Mouse (Mus musculus): ENCODE results near the gene Npb. TPM values are rescaled to one million over a fixed set of nuclear protein-coding genes. Genes with fewer than 3 reads are reported as not detected.

Gene Npb
- polyA plus RNA-seq, 1 experiment from 2014 or later = 0.65 TPM

DNA sequence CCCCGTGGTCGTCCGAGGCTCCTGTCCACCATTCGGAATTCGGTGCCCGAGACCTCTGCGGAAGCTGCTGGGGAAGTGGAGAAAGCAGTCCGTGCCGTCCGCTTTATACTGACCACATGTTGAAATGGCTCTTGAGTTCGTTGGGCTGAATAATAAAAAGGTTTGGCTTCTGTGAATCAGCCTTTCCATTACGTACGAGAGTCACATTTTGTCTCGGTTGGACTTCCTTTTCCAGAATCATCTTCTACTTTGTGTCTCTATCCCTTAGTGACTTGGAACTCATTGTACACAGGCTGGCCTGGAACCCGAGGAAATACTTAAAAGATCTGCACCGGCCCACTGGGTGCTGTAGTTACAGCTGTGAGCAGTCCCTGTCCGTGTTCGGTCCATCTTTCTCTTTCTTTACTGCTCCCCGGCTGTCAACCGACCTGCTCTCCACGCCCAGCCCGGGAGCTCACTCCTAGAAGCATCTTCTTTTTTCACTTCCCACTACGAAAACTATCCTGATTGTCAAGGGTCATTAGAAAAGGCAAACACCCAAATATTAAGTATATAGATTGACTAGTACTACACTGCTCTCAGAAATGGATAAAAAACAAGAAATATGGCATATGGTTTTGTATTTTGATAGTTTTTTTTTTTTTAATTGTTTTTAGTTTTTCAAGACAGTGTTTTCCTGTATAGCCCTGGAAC is 34.5 kb upstream of the Npb start:
- H3K4me2 ChIP-seq = peak overlapping the region; percentile 91
- no peak for ATAC-seq (ENCODE audit: insufficient number of reproducible peaks, insufficient read depth, low FRiP score, low TSS enrichment, low read depth)
- H3K27ac ChIP-seq = peak overlapping the region; percentile 96
- no peaks in the 10 kb centered on the region for H3K27me3 ChIP-seq
- H3K4me3 ChIP-seq (replicated peaks) = peak overlapping the region; percentile 98
- 1% methylated on average over 23 of the region's 23 CpGs for WGBS
- H3K4me1 ChIP-seq (replicated peaks) = peaks cover 20% of the 10 kb centered on the region
- H3K36me3 ChIP-seq = peaks cover 48% of the 10 kb centered on the region
- H3K9me3 ChIP-seq = no peaks in the 10 kb centered on the region
- peak overlapping the region; percentile 97 for H3K9ac ChIP-seq (replicated peaks)

DNA sequence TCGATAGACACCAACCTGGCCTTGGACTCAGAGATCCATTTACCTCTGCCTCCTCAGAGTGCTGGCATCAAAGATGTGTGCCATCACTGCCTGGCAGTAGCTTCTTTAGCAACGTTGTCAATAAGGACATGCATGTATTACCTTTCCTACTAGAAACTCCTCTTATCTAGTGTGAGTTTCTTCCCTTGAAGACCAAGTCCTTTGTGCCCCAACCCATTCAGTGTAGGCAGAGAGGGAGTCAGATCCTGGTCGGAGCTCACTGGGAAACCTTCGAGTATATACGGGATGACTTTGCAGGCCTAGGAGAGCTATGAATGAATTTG is 34.0 kb upstream of the Npb start:
- Histone ChIP-seq H3K4me1 (replicated peaks) (peaks cover 23% of the 10 kb centered on the region), H3K9me3 (no peaks in the 10 kb centered on the region), H3K36me3 (peaks cover 48% of the 10 kb centered on the region), H3K4me3 (replicated peaks) (peak overlapping the region; percentile 98), H3K9ac (replicated peaks) (peak overlapping the region; percentile 97), H3K27me3 (no peaks in the 10 kb centered on the region), H3K27ac (0 out of 2 replicates have a peak overlapping the region, but pooled peaks have one; percentile 3), H3K4me2 (peak overlapping the region; percentile 91)
- 52% methylated on average over 5 of the region's 5 CpGs for WGBS
- ATAC-seq (ENCODE audit: insufficient number of reproducible peaks, insufficient read depth, low FRiP score, low TSS enrichment, low read depth) = no peak

DNA sequence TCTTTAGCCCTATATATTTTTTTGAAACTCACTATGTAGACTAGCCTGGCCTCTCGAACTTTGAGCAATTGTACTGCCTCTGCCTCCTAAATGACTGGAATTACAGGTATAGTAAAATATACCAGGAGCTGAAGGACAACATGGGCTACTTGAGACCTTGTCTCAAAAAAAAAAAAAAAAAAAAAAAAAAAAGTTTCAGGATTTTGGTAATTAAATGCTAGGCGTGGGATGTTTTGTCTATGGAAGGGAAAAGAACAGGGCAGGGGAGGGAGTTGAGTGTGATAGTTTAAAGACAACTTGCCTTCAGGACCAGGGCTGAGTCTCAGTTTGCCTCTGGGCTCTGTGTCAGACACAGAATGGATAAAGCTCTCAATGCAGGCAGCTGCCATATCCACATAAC is 33.2 kb upstream of the Npb start:
- ATAC-seq (ENCODE audit: insufficient number of reproducible peaks, insufficient read depth, low FRiP score, low TSS enrichment, low read depth) = no peak
- H3K9ac ChIP-seq (replicated peaks) = peak overlapping the region; percentile 97; the same call in 1 of the 2 replicates
- 74% methylated on average over 2 of the region's 2 CpGs for WGBS
- no peaks in the 10 kb centered on the region for H3K9me3 ChIP-seq
- H3K27me3 ChIP-seq = no peaks in the 10 kb centered on the region
- H3K4me2 ChIP-seq = no peak overlapping the region
- H3K36me3 ChIP-seq = peaks cover 48% of the 10 kb centered on the region
- peaks cover 31% of the 10 kb centered on the region for H3K4me1 ChIP-seq (replicated peaks)
- no peak overlapping the region for H3K4me3 ChIP-seq (replicated peaks)
- H3K27ac ChIP-seq = 0 out of 2 replicates have a peak overlapping the region, but pooled peaks have one; percentile 3

- Histone ChIP-seq H3K4me1 (replicated peaks) (peaks cover 34% of the 10 kb centered on the region), H3K9ac (replicated peaks) (no peak overlapping the region), H3K36me3 (peaks cover 41% of the 10 kb centered on the region), H3K27ac (no peak overlapping the region), H3K4me2 (no peak overlapping the region), H3K4me3 (replicated peaks) (no peak overlapping the region), H3K9me3 (no peaks in the 10 kb centered on the region), H3K27me3 (no peaks in the 10 kb centered on the region)
- ATAC-seq (ENCODE audit: insufficient number of reproducible peaks, insufficient read depth, low FRiP score, low TSS enrichment, low read depth) = no peak
Observed at GRCm38 (mm10) chr11:120575940-120576339, 32.3 kb upstream of the Npb start.

- Histone ChIP-seq H3K4me1 (replicated peaks) (peaks cover 29% of the 10 kb centered on the region), H3K27me3 (no peaks in the 10 kb centered on the region), H3K9me3 (no peaks in the 10 kb centered on the region), H3K36me3 (peaks cover 36% of the 10 kb centered on the region), H3K9ac (replicated peaks) (no peak overlapping the region), H3K27ac (no peak overlapping the region), H3K4me2 (no peak overlapping the region), H3K4me3 (replicated peaks) (no peak overlapping the region)
- 83% methylated on average over 3 of the region's 3 CpGs for WGBS
- no peak for ATAC-seq (ENCODE audit: insufficient number of reproducible peaks, insufficient read depth, low FRiP score, low TSS enrichment, low read depth)
Observed at GRCm38 (mm10) chr11:120576365-120576981, 31.8 kb upstream of the Npb start.

- Histone ChIP-seq H3K4me1 (replicated peaks) (peaks cover 31% of the 10 kb centered on the region), H3K27ac (no peak overlapping the region), H3K9ac (replicated peaks) (0 out of 2 replicates have a peak overlapping the region, but pooled peaks have one; percentile 14), H3K36me3 (peaks cover 35% of the 10 kb centered on the region), H3K4me3 (replicated peaks) (no peak overlapping the region), H3K4me2 (no peak overlapping the region), H3K27me3 (no peaks in the 10 kb centered on the region), H3K9me3 (no peaks in the 10 kb centered on the region)
- ATAC-seq (ENCODE audit: insufficient number of reproducible peaks, insufficient read depth, low FRiP score, low TSS enrichment, low read depth) = no peak
- 90% methylated on average over 7 of the region's 7 CpGs for WGBS
Observed at GRCm38 (mm10) chr11:120577211-120578023, 30.9 kb upstream of the Npb start.

DNA sequence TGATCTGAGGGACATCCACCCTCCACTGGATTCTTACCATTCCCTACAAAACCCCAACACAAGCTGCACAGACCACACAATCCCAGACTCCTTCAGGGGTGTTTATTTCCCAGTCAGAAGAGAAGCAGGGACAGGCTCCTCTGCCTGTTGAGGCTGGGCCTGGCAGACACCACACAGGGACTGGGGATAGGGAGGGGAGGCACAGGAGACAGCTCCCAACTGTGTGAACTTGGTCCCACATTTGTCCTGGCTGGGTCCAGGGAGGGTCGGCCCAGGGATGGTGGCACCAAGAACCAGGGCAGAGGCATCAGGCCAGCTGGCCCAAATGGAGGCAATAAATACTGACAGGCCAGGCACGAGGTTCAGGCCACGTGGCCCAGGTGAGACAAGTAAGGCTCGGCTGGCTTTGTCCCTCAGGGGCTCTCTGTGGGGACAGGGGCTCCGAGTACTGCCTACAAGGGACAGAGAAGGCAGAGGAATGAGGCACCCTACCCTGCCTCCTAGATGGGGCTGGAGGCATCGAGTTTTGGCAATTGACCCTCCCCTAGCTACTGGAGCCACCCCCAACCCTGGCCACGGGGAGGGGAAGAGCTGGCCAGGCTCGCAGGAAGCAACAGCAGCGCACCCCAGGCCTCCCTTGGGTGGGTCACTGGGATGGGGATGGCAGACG is 30.1 kb upstream of the Npb start:
- no peaks in the 10 kb centered on the region for H3K27me3 ChIP-seq
- H3K9ac ChIP-seq (replicated peaks) = 0 out of 2 replicates have a peak overlapping the region, but pooled peaks have one; percentile 14
- WGBS = 80% methylated on average over 10 of the region's 10 CpGs
- peaks cover 35% of the 10 kb centered on the region for H3K36me3 ChIP-seq
- H3K9me3 ChIP-seq = no peaks in the 10 kb centered on the region
- H3K27ac ChIP-seq = no peak overlapping the region
- no peak overlapping the region for H3K4me2 ChIP-seq
- H3K4me3 ChIP-seq (replicated peaks) = no peak overlapping the region
- peaks cover 32% of the 10 kb centered on the region for H3K4me1 ChIP-seq (replicated peaks)
- ATAC-seq (ENCODE audit: insufficient number of reproducible peaks, insufficient read depth, low FRiP score, low TSS enrichment, low read depth) = no peak

DNA sequence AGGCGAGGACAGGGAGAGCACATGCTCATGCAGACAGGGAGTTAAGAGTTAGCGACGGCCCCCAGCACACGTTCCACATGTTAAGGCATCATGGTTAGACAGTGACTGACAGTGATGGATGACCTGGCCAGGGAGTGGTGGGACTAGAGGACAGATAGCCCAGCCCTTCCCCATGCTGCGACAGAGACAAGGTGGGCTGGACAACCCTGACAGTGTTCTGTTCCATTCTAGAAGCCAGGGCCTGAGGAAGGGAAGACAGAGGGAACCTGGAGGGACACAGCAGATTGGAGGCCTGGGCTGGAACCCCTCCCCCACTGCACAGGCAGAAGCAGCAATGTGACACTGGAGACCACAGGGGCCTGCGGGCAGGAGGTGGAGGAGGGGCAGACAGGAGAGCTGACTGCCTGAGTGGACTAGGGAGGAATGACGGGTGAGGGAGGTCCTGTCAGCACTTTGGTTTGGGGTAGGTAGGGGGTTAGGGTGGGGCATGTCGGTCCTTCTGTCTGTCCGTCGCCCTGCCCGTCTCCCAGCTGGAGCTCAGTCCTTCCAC is 29.5 kb upstream of the Npb start:
- H3K36me3 ChIP-seq = peaks cover 40% of the 10 kb centered on the region
- H3K9me3 ChIP-seq = peaks cover under 1% of the 10 kb centered on the region; the same call in 1 of the 2 replicates
- no peak overlapping the region for H3K4me2 ChIP-seq
- peaks cover 32% of the 10 kb centered on the region for H3K4me1 ChIP-seq (replicated peaks)
- ATAC-seq (ENCODE audit: insufficient number of reproducible peaks, insufficient read depth, low FRiP score, low TSS enrichment, low read depth) = no peak
- H3K27me3 ChIP-seq = no peaks in the 10 kb centered on the region
- H3K4me3 ChIP-seq (replicated peaks) = peak overlapping the region; percentile 90
- H3K27ac ChIP-seq = 0 out of 2 replicates have a peak overlapping the region, but pooled peaks have one; percentile 12
- WGBS = 76% methylated on average over 11 of the region's 11 CpGs
- H3K9ac ChIP-seq (replicated peaks) = no peak overlapping the region

DNA sequence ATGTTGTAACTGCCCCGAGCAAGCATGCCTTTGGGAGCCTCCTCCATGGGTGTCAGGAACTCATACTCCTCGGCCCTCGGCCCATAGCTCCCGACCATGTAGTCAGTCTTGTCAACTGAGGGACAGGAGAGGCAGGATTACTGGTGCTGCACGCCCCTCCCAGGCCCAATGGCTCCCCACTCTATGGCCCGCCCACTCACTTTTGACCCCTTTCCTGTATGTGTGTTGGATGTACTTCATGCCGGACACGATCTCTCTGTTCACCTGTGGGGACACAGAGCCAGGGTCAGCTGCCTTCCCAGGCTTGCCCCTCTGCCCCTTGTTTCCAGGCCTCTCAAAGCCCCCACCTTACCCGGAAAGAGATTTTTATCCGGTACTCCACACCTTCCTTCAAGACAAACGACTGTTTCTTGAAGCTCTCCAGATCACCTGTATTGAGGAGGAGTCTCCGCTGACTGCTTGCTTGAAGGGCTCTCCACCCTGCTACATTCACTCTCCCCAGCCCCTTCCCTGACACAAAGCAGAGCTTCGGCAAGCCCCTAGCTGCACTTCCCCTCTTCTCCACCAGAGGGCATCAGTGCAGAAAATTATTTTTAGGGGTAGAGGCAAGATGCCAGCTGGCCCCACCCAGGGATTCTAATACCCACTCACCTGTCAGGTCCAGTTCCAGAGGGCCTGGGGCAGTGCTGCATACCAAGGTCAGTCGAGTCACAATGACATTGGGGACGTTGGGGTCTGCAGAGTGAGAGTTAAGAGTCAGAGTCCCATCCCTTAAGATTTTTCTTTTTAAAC is 28.8 kb upstream of the Npb start:
- Histone ChIP-seq H3K27ac (peak overlapping the region; percentile 92; the same call in 1 of the 2 replicates), H3K36me3 (peaks cover 48% of the 10 kb centered on the region)

DNA sequence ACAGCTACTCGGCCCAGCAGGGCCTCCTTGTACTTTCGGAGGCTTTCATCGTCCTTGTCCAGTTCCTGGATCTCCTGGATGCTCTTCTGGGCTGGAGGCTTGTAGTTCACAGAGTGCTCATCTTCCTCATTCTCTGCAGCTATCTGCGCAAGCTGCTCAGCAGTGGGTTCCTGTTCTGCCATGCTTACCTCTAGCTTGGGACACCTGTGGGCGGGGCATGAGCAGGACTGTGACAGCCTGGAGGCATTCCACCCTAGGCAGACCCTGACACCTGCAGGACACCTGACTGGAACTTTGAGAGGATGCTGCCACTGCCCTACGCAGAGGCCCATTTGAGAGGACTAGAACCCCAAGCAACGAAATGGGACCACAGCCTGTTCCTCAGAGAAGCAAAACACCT is 28.1 kb upstream of the Npb start:
- Histone ChIP-seq H3K27me3 (no peaks in the 10 kb centered on the region), H3K4me1 (replicated peaks) (peaks cover 24% of the 10 kb centered on the region), H3K36me3 (peaks cover 53% of the 10 kb centered on the region), H3K4me2 (peak overlapping the region; percentile 95), H3K27ac (peak overlapping the region; percentile 92), H3K9ac (replicated peaks) (peak overlapping the region; percentile 95), H3K9me3 (peaks cover 5% of the 10 kb centered on the region; the same call in 1 of the 2 replicates), H3K4me3 (replicated peaks) (peak overlapping the region; percentile 90)
- ATAC-seq (ENCODE audit: insufficient number of reproducible peaks, insufficient read depth, low FRiP score, low TSS enrichment, low read depth) = no peak
- WGBS = 61% methylated on average over 7 of the region's 7 CpGs

More for the DNA sequence above, 28.8 kb upstream of the Npb start:
- Histone ChIP-seq H3K9ac (replicated peaks) (peak overlapping the region; percentile 95), H3K4me2 (peak overlapping the region; percentile 95), H3K4me1 (replicated peaks) (peaks cover 27% of the 10 kb centered on the region), H3K27me3 (no peaks in the 10 kb centered on the region), H3K4me3 (replicated peaks) (peak overlapping the region; percentile 90), H3K9me3 (peaks cover 5% of the 10 kb centered on the region; the same call in 1 of the 2 replicates)
- no peak for ATAC-seq (ENCODE audit: insufficient number of reproducible peaks, insufficient read depth, low FRiP score, low TSS enrichment, low read depth)
- WGBS = 59% methylated on average over 15 of the region's 15 CpGs
